Mouse (Mus musculus) liver (tissue): ENCODE results near the gene Gm6614.
"Not testable (repeated sequence)": the region's sequence is repeated elsewhere in the genome, so short reads cannot be mapped to it uniquely, and the experiment has no call there.

ENCODE experiments used
- DNase-seq: peaks from one replicate; pipeline ENCODE4 v3.0.0-alpha.2; 2020; ENCODE audit warnings: mixed read lengths

Gene Gm6614

GRCm38 (mm10) chr6:142011364-142011955 is at the start of gene Gm6614:
Gene Gm6614, minus strand, starts transcription at chr6:142011414.
- no peak for DNase-seq

DNA sequence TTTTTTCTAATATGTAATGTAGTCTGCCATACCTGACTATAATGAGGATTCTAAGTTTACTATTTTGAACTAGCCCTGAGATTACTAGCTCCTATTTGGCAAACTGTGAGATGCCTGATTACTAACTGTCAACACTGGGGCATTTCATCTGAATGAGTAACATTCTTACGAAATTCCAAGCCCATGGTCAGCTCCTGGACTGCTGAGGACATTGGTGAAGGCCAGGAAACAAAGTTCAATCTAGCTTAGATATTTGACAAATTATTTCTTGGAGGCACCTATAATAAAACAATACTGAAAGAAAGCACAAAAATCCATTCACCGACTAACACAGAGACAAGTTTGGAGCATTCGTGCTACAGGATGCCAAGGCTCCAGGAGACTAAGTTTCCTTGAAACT is 47.1 kb upstream of the Gm6614 start:
- DNase-seq = not testable (repeated sequence)

- no peak for DNase-seq
These were observed 36.5 kb upstream of the Gm6614 start for GRCm38 (mm10) chr6:142047689-142048088.

DNA sequence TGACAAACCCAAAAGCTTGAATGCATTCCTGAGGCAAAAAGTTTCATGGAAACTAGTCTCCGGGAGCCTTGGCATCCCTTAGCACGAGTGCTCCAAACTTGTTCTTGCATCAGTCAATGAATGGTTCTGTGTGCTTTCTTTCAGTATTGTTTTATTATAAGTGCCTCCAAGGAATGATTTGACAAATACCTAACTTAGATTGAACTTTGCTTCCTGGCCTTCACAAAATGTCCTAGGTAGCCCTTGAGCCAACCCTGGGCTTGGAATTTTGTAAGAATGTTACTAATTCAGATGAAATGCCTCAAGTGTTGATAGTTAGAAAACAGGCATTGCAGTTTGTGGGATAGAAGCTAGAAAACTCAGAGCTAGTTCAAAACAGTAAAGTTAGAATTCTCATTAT is 34.5 kb upstream of the Gm6614 start:
- no peak for DNase-seq

GRCm38 (mm10) chr6:142041896-142042295 is 30.7 kb upstream of the Gm6614 start:
- no peak for DNase-seq

GRCm38 (mm10) chr6:142040306-142041175 is 29.3 kb upstream of the Gm6614 start:
- no peak for DNase-seq

DNA sequence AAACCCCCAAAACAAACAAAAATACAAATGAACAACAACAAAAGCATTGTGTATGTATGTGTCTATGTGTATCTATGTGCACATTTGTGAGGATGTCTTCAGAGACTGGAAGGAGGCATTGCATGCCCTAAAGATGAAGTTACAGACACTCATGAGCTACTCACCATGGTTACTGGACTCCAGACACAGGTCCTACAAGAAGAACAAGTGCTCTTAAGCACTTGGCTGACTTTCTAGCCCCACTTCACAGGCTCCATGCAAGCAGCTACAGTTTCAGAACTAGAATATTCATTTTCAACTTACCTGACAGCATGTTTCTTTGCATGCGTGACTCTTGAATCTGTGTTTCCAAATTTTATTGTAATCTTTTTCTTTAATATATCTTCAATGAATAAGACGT is 24.6 kb upstream of the Gm6614 start:
- no peak for DNase-seq

DNA sequence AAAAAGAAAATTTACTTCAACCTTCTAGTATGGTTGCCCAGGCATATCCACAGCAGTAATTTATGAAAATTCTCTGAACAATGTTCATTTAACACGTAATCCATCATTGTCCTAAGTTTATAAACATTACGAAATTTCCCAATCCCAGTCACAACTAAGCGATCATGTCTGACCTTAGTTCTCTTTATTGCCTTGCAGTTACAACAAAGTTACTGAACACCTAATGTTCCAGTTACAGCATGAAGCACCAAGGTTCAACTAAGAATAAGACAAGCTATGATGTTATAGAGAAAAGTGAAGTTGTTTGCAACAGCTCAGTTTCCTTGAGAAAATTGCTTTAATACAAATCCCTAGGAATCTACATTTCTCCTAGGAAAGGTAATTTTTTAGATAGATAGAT is 10.5 kb upstream of the Gm6614 start:
- DNase-seq = no peak

DNA sequence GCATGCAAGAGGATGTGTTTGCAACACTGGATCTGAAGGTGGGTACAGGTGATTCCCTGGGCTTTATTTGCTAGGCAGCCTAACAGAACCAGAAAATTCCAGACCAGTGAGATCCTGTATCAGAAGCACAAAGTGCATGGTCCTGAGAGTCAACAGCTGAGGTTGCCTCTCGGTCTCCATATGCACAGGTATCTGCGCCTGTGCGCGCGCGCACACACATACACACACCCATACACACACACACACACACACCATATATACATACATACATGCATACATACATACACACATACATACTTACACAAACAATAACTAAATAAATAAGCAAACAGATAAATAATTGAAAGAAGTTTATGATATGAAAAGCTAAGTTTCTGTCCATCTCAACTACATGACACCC is 24.4 kb downstream of the Gm6614 start:
- DNase-seq = no peak

DNA sequence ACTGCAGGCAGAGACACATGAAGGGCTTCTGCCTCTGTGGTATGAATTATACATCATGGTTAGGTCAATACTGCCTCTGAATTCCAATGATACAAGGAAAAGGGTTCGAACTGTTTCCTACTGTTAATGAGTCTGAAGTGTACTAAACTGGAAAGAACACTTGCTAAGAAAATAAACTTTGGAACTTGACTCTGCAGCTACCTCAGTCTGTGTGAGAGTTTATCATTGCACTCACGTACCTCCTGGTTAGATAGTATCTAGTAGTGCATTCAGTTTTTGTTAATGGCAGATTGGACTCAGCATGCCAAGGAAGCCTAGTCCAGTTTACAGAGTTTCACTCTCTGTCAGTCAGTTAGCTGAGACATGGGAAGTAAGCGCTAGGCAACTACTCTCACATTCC is 26.6 kb downstream of the Gm6614 start:
- no peak for DNase-seq

DNA sequence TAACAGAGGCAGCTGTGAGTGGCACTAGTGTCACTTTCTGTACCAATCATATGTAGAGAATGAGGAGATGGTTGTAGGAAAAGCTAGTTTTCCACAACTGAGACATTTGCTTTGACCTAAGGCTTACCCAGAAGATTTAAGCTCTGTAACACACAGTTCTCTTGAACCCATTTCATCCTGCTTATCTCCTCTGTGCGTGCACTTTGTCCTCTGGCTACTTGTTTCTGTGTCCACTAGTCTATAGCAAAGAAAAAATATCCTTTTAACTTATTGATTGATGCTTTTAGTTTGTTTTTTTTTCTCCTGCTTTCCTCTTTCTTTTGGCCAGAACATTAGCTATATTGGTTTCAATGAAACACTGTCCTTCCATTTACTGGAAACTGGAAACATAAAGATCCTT is 48.8 kb downstream of the Gm6614 start:
- no peak for DNase-seq

- no peak for DNase-seq
These were observed 49.4 kb downstream of the Gm6614 start for GRCm38 (mm10) chr6:141961861-141962260.

DNA sequence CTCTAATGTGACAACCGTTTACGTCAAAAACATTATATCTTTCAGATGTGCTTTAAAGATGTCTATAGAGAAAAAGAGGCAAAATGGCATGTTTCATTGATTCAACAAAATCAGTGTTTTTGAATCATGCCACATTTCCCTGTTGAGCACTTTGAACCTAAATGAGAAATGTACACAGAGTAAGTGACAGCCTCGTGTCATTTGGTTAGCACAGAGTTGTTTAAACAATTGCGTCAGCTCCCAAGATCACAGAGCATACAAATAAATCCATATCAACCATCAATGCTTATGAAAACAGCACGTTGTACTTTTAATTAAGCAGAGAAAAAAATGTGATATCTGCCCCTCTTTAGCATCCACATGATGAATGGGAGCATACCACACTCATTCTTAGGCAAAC is 50.7 kb downstream of the Gm6614 start:
- DNase-seq = no peak

GRCm38 (mm10) chr6:141946862-141947261 is 64.4 kb downstream of the Gm6614 start, which contains the start of gene Slco1a1:
Gene Slco1a1, minus strand, starts transcription at chr6:141946962.
- DNase-seq = no peak

DNA sequence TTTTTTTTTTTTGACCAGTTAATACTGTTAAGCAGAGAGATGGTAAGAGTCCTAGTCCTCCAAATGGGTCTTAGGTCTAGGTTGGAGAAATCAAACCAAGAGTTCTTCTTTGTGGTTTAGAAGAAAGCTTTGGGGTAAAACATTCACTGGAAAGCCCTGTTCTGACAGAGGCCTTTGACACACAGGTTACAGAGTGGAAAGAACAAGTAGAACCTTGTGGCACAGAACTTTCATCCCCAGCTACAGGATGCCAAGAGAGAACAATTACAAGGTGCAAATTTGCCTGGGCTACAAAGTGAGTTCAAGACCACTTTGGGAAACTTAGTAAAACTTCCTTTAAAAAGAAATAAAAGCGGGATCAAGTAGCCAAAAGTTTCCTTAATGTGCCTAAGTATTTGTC is 70.8 kb downstream of the Gm6614 start:
- no peak for DNase-seq
